Mouse (Mus musculus): ENCODE measurements around the gene Chst8.

DNA sequence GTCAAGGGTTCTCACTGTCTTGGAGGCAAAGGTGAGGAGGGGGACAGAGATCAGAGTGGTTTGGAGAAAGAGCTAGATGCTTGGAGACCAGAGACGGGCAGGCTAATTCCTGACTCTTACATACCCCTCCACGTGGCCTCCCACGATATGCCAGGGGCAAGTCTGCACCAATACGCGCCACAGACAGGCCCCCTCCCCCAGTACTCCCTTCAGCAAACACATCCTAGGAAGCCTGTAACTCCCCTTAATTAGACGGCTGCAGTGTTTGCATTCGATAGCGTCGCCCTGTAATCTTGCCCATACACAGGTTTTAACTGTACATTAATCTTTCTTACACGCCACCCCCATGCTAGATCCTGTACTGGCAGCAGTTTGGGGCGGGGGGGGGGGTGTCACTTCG is 14.5 kb downstream of the Chst8 start:
- TF ChIP-seq CTCF (IDR thresholded peaks at IDR 0.05; ENCODE audit: insufficient read depth, low read length), result no peak
- no peak for TF ChIP-seq POLR2A (IDR thresholded peaks at IDR 0.05; ENCODE audit: borderline replicate concordance, extremely low read depth, low read depth, low read length)

Data from lung, adult 2 months (tissue).